Mouse (Mus musculus) heart, embryonic 16.5 days (tissue): ENCODE measurements around the gene Lrsam1. TPM values are rescaled to one million over a fixed set of nuclear protein-coding genes. Genes with fewer than 3 reads are reported as not detected.

Experiments used
- ATAC-seq: fragments of 200-750 bp; cut with Nextera tagmentation; replicated peaks from 2 replicates; pipeline ENCODE4 v1.8.0; 2017; ENCODE audit warnings: moderate number of reproducible peaks; ENCODE audit not compliant: insufficient read depth, low FRiP score; ENCODE audit errors: extremely low read depth
- H3K27ac ChIP-seq: fragments of 300-500 bp; sonication (generic); 2 replicates; pipeline ENCODE4 v1.5.1; 2014; ENCODE audit warnings: mild to moderate bottlenecking, low read length, control low read depth, moderate library complexity
- H3K27me3 ChIP-seq: fragments of 300-500 bp; sonication (generic); 2 replicates; pipeline ENCODE4 v1.6.1; 2014; ENCODE audit warnings: low read length, mixed read lengths; ENCODE audit not compliant: control insufficient read depth, insufficient read depth
- H3K36me3 ChIP-seq: fragments of 300-500 bp; sonication (generic); 2 replicates; pipeline ENCODE4 v1.6.1; 2014; ENCODE audit not compliant: control insufficient read depth, insufficient read depth
- H3K4me1 ChIP-seq: fragments of 300-500 bp; sonication (generic); 2 replicates; pipeline ENCODE4 v1.6.1; 2014; ENCODE audit warnings: low read length, mixed read lengths; ENCODE audit not compliant: control insufficient read depth, insufficient read depth
- H3K4me2 ChIP-seq: fragments of 300-500 bp; sonication (generic); 2 replicates; pipeline ENCODE4 v1.6.1; 2014; ENCODE audit warnings: low read depth, mild to moderate bottlenecking, control low read depth, low read length
- H3K4me3 ChIP-seq: fragments of 300-500 bp; sonication (generic); 2 replicates; pipeline ENCODE4 v1.5.1; 2014; ENCODE audit warnings: mild to moderate bottlenecking, control low read depth, low read length
- H3K9ac ChIP-seq: fragments of 300-500 bp; sonication (generic); 2 replicates; pipeline ENCODE4 v1.6.1; 2014; ENCODE audit warnings: low read length, control low read depth
- H3K9me3 ChIP-seq: fragments of 300-500 bp; sonication (generic); replicated peaks from 2 replicates; pipeline ENCODE4 v1.6.1; 2016; ENCODE audit warnings: low read length; ENCODE audit not compliant: control insufficient read depth
- WGBS: fragments of 180-500 bp; shearing (Covaris S2); extraction: QIAGEN DNeasy Blood & Tissue Kit; methylation state at CpG from one replicate; pipeline ENCODE4 v1.1.7; 2014; 5-methylcytosine and 5-hydroxymethylcytosine counted together
- polyA plus RNA-seq: library from polyadenylated mRNA; unstranded; fragments of >200 nt; fragmentation: Nextera tagmentation; extraction: Ambion mirVana; gene quantifications from 2 replicates; pipeline ENCODE4 v1.2.1, GENCODE M21; 2015

Gene Lrsam1
- polyA plus RNA-seq, 1 experiment from 2014 or later, result 8.8 TPM

- H3K4me2 ChIP-seq, result no peak overlapping the region
- no peak for ATAC-seq
- H3K9me3 ChIP-seq, result no peaks in the 10 kb centered on the region
- no peak overlapping the region for H3K4me3 ChIP-seq
- H3K36me3 ChIP-seq, result peaks cover 20% of the 10 kb centered on the region; the same call in 1 of the 2 replicates
- 79% methylated on average over 5 of the region's 5 CpGs for WGBS
- no peak overlapping the region for H3K9ac ChIP-seq
- no peaks in the 10 kb centered on the region for H3K4me1 ChIP-seq
- no peaks in the 10 kb centered on the region for H3K27me3 ChIP-seq
- H3K27ac ChIP-seq, result no peak overlapping the region
Observed at GRCm38 (mm10) chr2:32939418-32939817, 22.0 kb downstream of the Lrsam1 start.

- Histone ChIP-seq H3K27ac (no peak overlapping the region), H3K9ac (no peak overlapping the region), H3K9me3 (no peaks in the 10 kb centered on the region), H3K4me3 (no peak overlapping the region), H3K36me3 (peaks cover 19% of the 10 kb centered on the region; the same call in 1 of the 2 replicates), H3K4me2 (no peak overlapping the region), H3K27me3 (no peaks in the 10 kb centered on the region), H3K4me1 (no peaks in the 10 kb centered on the region)
- 83% methylated on average over 5 of the region's 5 CpGs for WGBS
- ATAC-seq, result no peak
Observed at GRCm38 (mm10) chr2:32938741-32939140, 22.7 kb downstream of the Lrsam1 start.

- H3K36me3 ChIP-seq, result peaks cover 5% of the 10 kb centered on the region; the same call in 1 of the 2 replicates
- no peak overlapping the region for H3K4me2 ChIP-seq
Observed at GRCm38 (mm10) chr2:32931730-32932129, 29.7 kb downstream of the Lrsam1 start.

GRCm38 (mm10) chr2:32928947-32929829 is 32.2 kb downstream of the Lrsam1 start:
- Histone ChIP-seq H3K4me1 (no peaks in the 10 kb centered on the region), H3K9ac (no peak overlapping the region), H3K4me2 (no peak overlapping the region), H3K27me3 (no peaks in the 10 kb centered on the region), H3K27ac (no peak overlapping the region), H3K36me3 (peaks cover 8% of the 10 kb centered on the region; the same call in 1 of the 2 replicates), H3K4me3 (no peak overlapping the region), H3K9me3 (no peaks in the 10 kb centered on the region)
- 85% methylated on average over 19 of the region's 19 CpGs for WGBS
- ATAC-seq, result no peak

More at GRCm38 (mm10) chr2:32931730-32932129, 29.7 kb downstream of the Lrsam1 start:
- H3K4me1 ChIP-seq, result no peaks in the 10 kb centered on the region
- WGBS, result 80% methylated on average over 7 of the region's 7 CpGs
- no peak overlapping the region for H3K4me3 ChIP-seq
- ATAC-seq, result no peak
- H3K27me3 ChIP-seq, result no peaks in the 10 kb centered on the region
- no peak overlapping the region for H3K27ac ChIP-seq
- H3K9ac ChIP-seq, result no peak overlapping the region
- no peaks in the 10 kb centered on the region for H3K9me3 ChIP-seq

- Histone ChIP-seq H3K9me3 (no peaks in the 10 kb centered on the region), H3K27me3 (no peaks in the 10 kb centered on the region), H3K36me3 (peaks cover 13% of the 10 kb centered on the region; the same call in 1 of the 2 replicates), H3K4me1 (no peaks in the 10 kb centered on the region), H3K4me2 (no peak overlapping the region), H3K4me3 (no peak overlapping the region), H3K9ac (no peak overlapping the region), H3K27ac (no peak overlapping the region)
- peak; percentile 61; the same call in 1 of the 2 replicates for ATAC-seq
- 28% methylated on average over 10 of the region's 10 CpGs for WGBS
Observed at GRCm38 (mm10) chr2:32928235-32928946, 33.0 kb downstream of the Lrsam1 start.

- Histone ChIP-seq H3K4me3 (no peak overlapping the region), H3K9me3 (no peaks in the 10 kb centered on the region), H3K4me2 (no peak overlapping the region), H3K27ac (no peak overlapping the region), H3K27me3 (no peaks in the 10 kb centered on the region), H3K9ac (no peak overlapping the region), H3K4me1 (no peaks in the 10 kb centered on the region), H3K36me3 (peaks cover 19% of the 10 kb centered on the region)
- ATAC-seq, result no peak
- 75% methylated on average over 15 of the region's 15 CpGs for WGBS
Observed at GRCm38 (mm10) chr2:32927624-32928234, 33.7 kb downstream of the Lrsam1 start.

- peaks cover 28% of the 10 kb centered on the region for H3K36me3 ChIP-seq
- no peak for ATAC-seq
Observed at GRCm38 (mm10) chr2:32926330-32927075, 34.9 kb downstream of the Lrsam1 start.

GRCm38 (mm10) chr2:32924306-32924844 is 37.0 kb downstream of the Lrsam1 start:
- Histone ChIP-seq H3K27me3 (no peaks in the 10 kb centered on the region), H3K4me1 (no peaks in the 10 kb centered on the region), H3K27ac (no peak overlapping the region), H3K9ac (no peak overlapping the region), H3K4me2 (no peak overlapping the region), H3K4me3 (no peak overlapping the region), H3K36me3 (peaks cover 41% of the 10 kb centered on the region), H3K9me3 (no peaks in the 10 kb centered on the region)
- ATAC-seq, result no peak
- 70% methylated on average over 10 of the region's 10 CpGs for WGBS

More at GRCm38 (mm10) chr2:32926330-32927075, 34.9 kb downstream of the Lrsam1 start:
- H3K27ac ChIP-seq, result no peak overlapping the region; the same call in 1 of the 2 replicates
- H3K4me3 ChIP-seq, result no peak overlapping the region
- H3K9ac ChIP-seq, result no peak overlapping the region
- no peaks in the 10 kb centered on the region for H3K4me1 ChIP-seq
- no peaks in the 10 kb centered on the region for H3K27me3 ChIP-seq
- no peaks in the 10 kb centered on the region for H3K9me3 ChIP-seq
- no peak overlapping the region for H3K4me2 ChIP-seq
- WGBS, result 77% methylated on average over 12 of the region's 12 CpGs
